Mouse (Mus musculus) frontal cortex, postnatal 10 days (tissue): ENCODE data around the gene Cers6.

Source experiments
- DNase-seq, 2 experiments: peaks; one replicate each; pipeline ENCODE4 v3.0.0; 2022; ENCODE audit warnings: low spot score in 2 of 2, mixed read lengths in 1 of 2

The Cers6 gene

GRCm38 (mm10) chr2:68860904-68861685 lies at the start of gene Cers6:
Gene Cers6 (plus strand): TSS chr2:68861441.
- DNase-seq = peak; percentile 92 to 96

DNA sequence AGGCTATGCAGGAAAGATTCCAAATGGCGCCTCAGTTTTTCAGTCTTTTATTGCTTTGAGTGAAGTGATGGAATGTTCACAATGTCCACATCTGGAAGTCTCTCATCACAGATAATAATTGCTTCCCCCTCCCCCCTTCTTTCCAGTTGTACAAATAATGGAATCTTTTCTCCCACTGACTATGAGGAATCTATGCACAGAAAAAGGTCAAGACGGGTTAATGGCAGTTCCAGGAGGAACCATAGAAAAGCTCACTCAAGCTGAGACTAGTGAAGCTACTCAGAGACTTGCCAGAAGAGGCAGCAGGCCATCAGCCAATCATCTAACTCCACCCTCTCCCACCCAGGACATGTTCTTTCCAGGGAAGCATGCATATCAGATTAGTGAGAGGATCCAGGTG lies 46.8 kb upstream of the Cers6 start:
- no peak for DNase-seq

DNA sequence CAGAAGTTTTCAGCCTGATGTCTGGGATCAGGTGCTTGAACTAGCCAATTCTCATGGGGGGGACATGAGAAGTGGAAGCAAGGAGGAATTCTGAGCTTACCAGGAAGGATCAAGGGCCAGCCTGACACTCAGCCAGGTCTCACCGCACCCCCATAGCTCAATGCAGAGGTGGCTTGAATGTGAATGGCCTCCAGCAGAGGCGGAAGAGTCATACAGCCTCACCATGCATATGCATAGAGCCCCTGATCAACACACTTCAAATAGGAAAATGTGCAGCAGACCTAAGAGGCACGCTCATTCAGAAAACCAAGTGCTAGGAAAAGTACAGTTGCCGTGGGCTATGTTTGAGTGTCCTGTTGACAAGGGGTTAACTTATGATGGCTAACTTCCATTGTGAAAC lies 42.2 kb upstream of the Cers6 start:
- no peak for DNase-seq

GRCm38 (mm10) chr2:68822152-68822887 lies 38.9 kb upstream of the Cers6 start:
- no peak for DNase-seq

DNA sequence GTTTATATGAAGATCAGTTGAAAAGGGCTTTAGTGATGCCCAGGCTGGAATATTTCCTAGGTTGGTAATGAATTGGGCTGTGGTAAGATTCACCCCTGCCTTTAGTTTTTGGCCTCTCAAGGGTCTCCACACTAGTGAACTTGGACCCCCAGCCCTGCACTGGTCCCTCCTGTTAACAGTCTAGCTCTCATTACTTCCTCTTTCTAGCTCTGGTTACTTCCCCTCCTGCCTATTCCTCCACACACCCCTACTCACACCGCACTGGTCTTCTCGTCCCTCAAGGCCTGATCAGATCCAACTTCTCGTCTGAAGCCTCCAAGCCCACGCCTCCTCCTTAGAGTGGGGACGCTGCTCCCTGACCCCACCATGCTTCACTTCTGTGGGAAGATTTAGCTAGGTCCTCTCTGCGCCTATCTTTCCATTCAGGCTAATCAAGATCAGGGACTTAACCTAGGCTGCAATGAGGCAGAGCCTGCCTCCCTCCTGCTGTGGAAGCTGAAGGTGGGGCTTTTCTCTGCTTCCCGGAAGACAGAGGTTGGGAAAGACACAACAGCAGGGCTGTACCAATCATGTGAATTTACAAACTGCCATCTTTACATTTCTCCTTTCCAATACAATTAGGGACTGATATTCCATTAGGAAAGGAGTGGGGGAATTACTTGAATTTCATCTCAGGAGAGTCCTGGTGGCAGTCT lies 35.8 kb upstream of the Cers6 start:
- DNase-seq = no peak

- DNase-seq = no peak
Measured at GRCm38 (mm10) chr2:68843330-68843729, 17.9 kb upstream of the Cers6 start.

GRCm38 (mm10) chr2:68844530-68844929 lies 16.7 kb upstream of the Cers6 start:
- DNase-seq = no peak

DNA sequence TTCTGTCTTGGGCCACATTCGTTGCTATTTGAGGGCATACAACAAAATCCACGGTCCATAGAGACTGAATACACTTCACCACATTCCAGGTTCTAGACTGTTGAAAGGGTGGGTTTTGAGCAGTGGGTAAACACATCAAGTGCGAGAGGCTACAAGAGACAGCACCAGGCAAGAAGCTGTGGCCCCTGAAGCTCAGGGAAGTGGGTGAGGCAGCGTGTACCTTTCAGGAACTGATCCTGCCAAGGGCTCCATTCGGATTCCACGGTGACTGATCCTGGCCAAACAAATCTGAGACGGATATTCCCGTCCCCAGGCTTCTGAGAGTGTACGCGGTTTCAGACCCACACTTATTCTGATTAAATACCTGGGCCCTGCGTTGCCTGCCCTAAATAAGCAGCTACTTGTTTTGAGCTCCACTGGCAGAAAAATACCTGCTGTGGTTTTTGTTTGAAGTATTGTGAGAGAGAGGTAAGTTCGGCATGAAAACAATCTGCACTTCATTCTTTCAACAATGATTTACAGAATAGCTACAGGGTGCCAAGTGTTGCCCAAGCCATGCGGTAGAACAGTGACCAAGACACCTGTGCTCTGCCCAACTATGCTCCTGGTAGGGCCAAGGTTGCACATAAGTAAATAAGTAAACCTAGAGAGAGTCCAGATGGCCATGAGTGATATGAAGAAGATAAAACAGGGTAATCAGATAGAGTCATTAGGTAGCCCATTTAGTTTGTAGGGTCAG lies 16.1 kb upstream of the Cers6 start:
- DNase-seq = no peak

DNA sequence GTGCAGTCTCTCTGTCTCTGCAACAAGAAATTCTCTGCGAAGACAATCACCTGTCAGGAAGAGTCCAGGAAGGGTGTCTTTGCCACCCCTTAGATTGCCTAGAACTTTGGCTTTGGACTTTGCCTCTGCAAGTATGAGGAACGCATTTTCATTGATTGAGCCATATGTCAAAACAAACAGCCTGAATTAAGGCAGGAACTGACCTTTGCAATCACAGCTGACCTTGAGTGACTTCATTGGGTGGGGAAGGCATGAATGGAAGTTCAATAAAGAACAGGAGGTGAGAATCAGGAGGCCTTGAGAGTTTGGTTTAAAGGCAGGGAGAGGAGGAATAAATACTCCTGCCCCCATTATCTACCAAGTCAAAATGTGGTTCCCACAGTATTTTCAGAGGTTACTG lies 850 bp upstream of the Cers6 start:
- no peak for DNase-seq

GRCm38 (mm10) chr2:68861721-68862463 lies 651 bp downstream of the Cers6 start:
- DNase-seq = peak; percentile 22 to 58

- no peak for DNase-seq
Measured at GRCm38 (mm10) chr2:68862464-68863266, 1.4 kb downstream of the Cers6 start.

DNA sequence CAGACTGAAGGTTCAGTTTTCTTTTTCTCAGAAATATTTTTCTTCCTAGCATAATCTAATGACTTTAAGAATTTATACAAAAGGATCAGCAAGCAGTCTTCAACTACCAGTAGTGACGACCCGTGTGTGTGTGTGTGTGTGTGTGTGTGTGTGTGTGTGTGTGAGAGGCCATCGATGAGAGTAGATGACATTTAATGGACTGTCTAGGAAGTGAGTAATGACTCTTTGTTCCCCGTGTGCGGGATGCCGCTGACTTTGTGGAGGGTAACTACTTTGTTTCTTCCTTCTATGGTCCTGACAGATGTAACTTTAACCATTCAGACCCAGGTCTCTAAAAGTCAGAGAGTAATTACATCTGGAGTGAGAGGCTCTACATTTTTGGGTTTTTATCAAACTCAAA lies 2.3 kb downstream of the Cers6 start:
- DNase-seq = no peak

- DNase-seq = no peak
Measured at GRCm38 (mm10) chr2:68864366-68864765, 3.1 kb downstream of the Cers6 start.

GRCm38 (mm10) chr2:68867148-68867547 lies 5.9 kb downstream of the Cers6 start:
- DNase-seq = no peak

GRCm38 (mm10) chr2:68870999-68871780 lies 9.9 kb downstream of the Cers6 start:
- no peak for DNase-seq

- DNase-seq = no peak
Measured at GRCm38 (mm10) chr2:68873086-68873485, 11.8 kb downstream of the Cers6 start.

DNA sequence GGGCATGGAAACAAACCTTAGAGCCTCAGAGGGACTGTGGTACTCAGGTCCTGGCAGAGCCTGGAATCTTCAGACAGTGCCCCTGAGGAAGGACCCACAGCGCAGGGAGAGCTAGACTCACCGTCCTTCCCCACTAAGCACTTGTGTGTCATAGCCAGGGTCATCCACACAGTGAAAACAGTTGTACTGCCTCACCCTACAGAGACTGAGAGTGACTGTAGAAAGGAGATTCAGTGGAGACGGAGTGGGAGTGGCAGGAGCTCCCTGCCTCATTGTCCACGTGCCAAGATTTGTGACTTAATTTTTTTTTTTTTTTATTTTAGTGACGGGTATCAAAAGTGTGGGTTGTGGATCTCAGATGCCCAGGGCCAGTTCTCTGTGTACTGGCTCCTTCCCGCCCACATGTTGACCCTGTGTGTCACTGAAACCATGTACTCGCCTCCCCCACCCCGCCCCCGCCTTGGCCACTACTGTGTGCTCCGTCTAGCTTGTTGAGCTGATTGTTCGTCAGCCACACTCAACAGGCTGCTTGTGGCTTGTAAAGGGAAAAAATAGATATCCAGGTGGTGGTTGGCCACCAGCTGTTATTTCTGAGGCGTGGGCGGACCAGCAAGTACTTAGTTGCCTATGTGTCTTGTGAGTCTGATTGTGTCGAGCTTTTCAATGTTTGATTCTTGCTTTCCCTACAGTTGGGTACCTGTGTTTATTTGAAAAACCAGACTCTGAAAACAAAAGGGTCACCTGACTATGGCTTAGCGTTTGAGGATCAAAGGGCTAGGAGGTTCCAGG lies 12.6 kb downstream of the Cers6 start:
- no peak for DNase-seq

- DNase-seq = no peak
Measured at GRCm38 (mm10) chr2:68874575-68874974, 13.3 kb downstream of the Cers6 start.
